Mouse (Mus musculus): ENCODE data around the gene Vmn1r214. TPM values are rescaled to one million over a fixed set of nuclear protein-coding genes. Genes with fewer than 3 reads are reported as not detected.

Gene Vmn1r214
- polyA plus RNA-seq (2014; fragmentation: Nextera tagmentation; extraction: Ambion mirVana), result not detected in 2 replicates

DNA sequence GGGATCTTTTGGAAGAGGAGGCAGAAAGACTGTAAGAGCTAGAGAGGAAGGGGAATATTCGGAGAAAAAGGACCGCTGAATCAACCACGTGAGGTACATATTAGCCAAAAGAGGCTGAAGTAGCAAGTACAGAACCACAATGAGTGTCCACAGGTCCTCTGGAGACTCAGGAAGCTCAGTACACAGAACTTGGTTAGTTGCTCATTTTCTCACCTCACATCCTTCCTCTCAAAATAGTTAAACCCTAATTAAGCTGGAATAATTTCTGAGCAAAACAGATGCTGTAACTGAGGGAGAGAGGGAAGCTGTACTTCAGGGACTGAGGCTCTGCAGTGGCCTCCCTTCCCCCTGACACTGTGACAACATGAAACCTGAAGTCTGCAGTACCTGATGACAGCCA is at the start of gene Vmn1r214:
Gene Vmn1r214, plus strand, starts transcription at position 301 of the 400 bp plus-strand sequence.
- Histone ChIP-seq H3K4me2 (ENCODE audit: low read depth, low read length) (no peak within 1 kb of the TSS), H3K27ac (ENCODE audit: low read depth, low read length) (no peak within 1 kb of the TSS), H3K4me3 (ENCODE audit: low read depth, low read length) (no peak within 1 kb of the TSS), H3K27me3 (ENCODE audit: control insufficient read depth, insufficient read depth, low read length) (no peaks in the 10 kb centered on the region), H3K9me3 (ENCODE audit: control insufficient read depth, low read length) (no peaks in the 10 kb centered on the region), H3K9ac (replicated peaks; ENCODE audit: low read depth, low read length) (no peak within 1 kb of the TSS), H3K36me3 (ENCODE audit: control insufficient read depth, insufficient read depth, low read length) (no peaks in the 10 kb centered on the region), H3K4me1 (ENCODE audit: control insufficient read depth, insufficient read depth, low read length) (no peaks in the 10 kb centered on the region)
- WGBS, result 93% methylated on average over 3 of the region's 3 CpGs
- no peak for ATAC-seq (ENCODE audit: low read depth)

DNA sequence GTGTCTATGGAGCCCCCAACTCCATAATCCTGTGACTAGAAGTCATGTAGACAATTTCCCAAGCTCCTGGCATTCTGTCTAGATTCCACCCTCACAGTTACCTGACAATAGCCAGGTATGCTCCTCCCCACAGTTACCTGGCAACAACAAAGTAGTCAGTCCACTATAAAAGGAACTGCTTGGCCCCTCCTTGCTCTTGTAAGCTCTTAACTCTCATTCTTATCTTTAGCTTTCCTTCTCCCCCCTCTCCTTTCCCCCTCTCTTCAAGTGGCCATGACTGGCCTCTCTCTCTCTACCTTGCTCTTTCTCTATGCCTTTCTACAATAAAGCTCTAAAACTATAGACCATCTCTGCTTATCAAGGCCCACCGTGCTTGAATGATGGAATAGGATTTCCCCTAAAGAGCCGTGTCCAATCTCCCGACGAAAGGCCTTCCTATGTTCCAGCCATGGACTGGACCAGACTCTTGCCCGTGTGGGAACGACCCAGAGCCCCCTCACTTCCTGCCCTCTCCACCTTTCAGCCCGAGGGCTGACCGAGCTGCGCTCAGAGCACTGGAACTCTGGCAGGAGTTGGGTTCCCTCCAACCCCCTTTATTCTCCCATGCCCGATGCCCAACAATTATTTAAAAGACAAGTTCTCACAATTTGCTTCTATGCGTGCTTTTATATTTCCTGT is 39.9 kb upstream of the Vmn1r214 start:
- H3K27ac ChIP-seq (ENCODE audit: low read depth, low read length), result no peak overlapping the region
- H3K36me3 ChIP-seq (ENCODE audit: control insufficient read depth, insufficient read depth, low read length), result no peaks in the 10 kb centered on the region
- ATAC-seq (ENCODE audit: low read depth), result no peak
- no peak overlapping the region for H3K4me3 ChIP-seq (ENCODE audit: low read depth, low read length)
- H3K4me1 ChIP-seq (ENCODE audit: control insufficient read depth, insufficient read depth, low read length), result no peaks in the 10 kb centered on the region
- WGBS, result 93% methylated on average over 11 of the region's 11 CpGs
- no peaks in the 10 kb centered on the region for H3K9me3 ChIP-seq (ENCODE audit: control insufficient read depth, low read length)
- H3K27me3 ChIP-seq (ENCODE audit: control insufficient read depth, insufficient read depth, low read length), result no peaks in the 10 kb centered on the region
- no peak overlapping the region for H3K9ac ChIP-seq (replicated peaks; ENCODE audit: low read depth, low read length)
- no peak overlapping the region for H3K4me2 ChIP-seq (ENCODE audit: low read depth, low read length)

DNA sequence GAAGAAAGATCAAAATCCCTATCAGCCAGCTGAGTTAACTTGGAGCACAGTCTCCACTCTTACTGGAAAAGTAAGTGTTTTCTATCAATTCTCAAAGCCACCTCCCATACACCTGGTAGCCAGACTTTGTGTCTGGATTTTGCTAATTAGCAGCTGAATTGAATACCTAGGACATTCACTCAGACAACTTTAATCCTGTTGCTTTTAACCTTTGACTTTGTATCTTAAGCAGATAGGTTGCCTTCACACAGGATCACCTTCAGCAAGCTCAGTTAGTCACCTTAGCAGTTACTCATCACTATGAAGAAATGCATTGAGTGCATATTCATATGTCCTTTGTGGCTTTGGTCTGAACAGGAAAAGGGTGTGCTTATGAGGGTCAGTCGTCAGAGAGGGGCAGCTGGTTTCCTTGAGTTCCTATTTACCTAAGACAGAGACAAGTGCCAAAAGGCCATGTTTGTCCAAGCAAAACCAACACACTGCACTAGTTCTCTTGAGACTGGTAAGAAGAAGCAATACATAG is 38.0 kb upstream of the Vmn1r214 start:
- Histone ChIP-seq H3K36me3 (ENCODE audit: control insufficient read depth, insufficient read depth, low read length) (no peaks in the 10 kb centered on the region), H3K4me2 (ENCODE audit: low read depth, low read length) (no peak overlapping the region), H3K9me3 (ENCODE audit: control insufficient read depth, low read length) (no peaks in the 10 kb centered on the region), H3K9ac (replicated peaks; ENCODE audit: low read depth, low read length) (no peak overlapping the region), H3K4me1 (ENCODE audit: control insufficient read depth, insufficient read depth, low read length) (no peaks in the 10 kb centered on the region), H3K4me3 (ENCODE audit: low read depth, low read length) (no peak overlapping the region), H3K27me3 (ENCODE audit: control insufficient read depth, insufficient read depth, low read length) (no peaks in the 10 kb centered on the region), H3K27ac (ENCODE audit: low read depth, low read length) (no peak overlapping the region)
- 52% methylated on average over 1 of the region's 1 CpGs for whole genome bisulfite sequencing
- no peak for ATAC-seq (ENCODE audit: low read depth)

DNA sequence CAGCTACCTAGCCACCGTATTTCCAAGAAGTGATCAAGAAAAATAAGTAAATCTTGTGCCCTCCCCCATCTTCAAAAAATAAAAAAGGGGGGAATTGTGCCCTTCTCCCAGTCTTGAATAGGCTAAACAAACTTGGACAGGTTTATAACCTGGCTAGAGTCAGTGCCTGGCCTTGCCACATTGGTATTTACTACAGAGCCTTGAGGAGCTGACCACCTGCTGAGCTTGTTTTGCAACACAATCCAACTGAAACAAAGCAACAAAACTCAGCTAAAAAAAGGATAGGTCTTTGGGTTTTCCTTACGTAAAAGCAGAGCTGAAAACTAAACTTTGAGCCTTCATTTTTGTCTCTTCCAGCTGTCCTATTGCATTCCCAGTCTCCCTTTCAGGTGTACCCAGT is 37.5 kb upstream of the Vmn1r214 start:
- Histone ChIP-seq H3K4me3 (ENCODE audit: low read depth, low read length) (no peak overlapping the region), H3K9ac (replicated peaks; ENCODE audit: low read depth, low read length) (no peak overlapping the region), H3K27ac (ENCODE audit: low read depth, low read length) (no peak overlapping the region), H3K4me1 (ENCODE audit: control insufficient read depth, insufficient read depth, low read length) (no peaks in the 10 kb centered on the region), H3K9me3 (ENCODE audit: control insufficient read depth, low read length) (no peaks in the 10 kb centered on the region), H3K36me3 (ENCODE audit: control insufficient read depth, insufficient read depth, low read length) (no peaks in the 10 kb centered on the region), H3K4me2 (ENCODE audit: low read depth, low read length) (no peak overlapping the region), H3K27me3 (ENCODE audit: control insufficient read depth, insufficient read depth, low read length) (no peaks in the 10 kb centered on the region)
- no peak for ATAC-seq (ENCODE audit: low read depth)
- WGBS, result 45% methylated on average over 2 of the region's 2 CpGs

DNA sequence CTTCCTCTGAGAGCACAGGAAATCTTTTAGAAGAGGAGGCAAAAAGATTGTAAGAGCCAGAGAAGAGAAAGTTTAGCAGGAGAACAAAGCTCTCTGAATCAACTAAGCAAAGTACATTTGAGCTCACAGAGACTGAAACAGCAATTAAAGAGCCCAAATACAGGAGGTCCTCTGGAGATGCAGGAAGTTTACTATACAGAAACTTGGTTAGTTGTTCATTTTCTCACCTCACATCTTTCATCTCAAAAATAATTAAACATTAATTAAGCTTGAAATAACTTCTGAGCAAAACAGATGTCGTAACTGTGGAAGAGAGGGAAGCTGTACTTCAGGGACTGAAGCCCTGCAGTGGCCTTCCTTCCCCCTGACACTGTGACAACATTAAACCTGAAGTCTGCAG is 22.9 kb upstream of the Vmn1r214 start, which contains the start of gene Vmn1r213:
Gene Vmn1r213, plus strand, starts transcription at position 301 of the 400 bp plus-strand sequence.
- H3K27ac ChIP-seq (ENCODE audit: low read depth, low read length), result no peak within 1 kb of the TSS
- no peak within 1 kb of the TSS for H3K4me2 ChIP-seq (ENCODE audit: low read depth, low read length)
- WGBS, result 67% methylated on average over 1 of the region's 1 CpGs
- no peak within 1 kb of the TSS for H3K9ac ChIP-seq (replicated peaks; ENCODE audit: low read depth, low read length)
- no peaks in the 10 kb centered on the region for H3K4me1 ChIP-seq (ENCODE audit: control insufficient read depth, insufficient read depth, low read length)
- no peaks in the 10 kb centered on the region for H3K27me3 ChIP-seq (ENCODE audit: control insufficient read depth, insufficient read depth, low read length)
- no peak for ATAC-seq (ENCODE audit: low read depth)
- no peak within 1 kb of the TSS for H3K4me3 ChIP-seq (ENCODE audit: low read depth, low read length)
- H3K9me3 ChIP-seq (ENCODE audit: control insufficient read depth, low read length), result no peaks in the 10 kb centered on the region
- H3K36me3 ChIP-seq (ENCODE audit: control insufficient read depth, insufficient read depth, low read length), result no peaks in the 10 kb centered on the region

DNA sequence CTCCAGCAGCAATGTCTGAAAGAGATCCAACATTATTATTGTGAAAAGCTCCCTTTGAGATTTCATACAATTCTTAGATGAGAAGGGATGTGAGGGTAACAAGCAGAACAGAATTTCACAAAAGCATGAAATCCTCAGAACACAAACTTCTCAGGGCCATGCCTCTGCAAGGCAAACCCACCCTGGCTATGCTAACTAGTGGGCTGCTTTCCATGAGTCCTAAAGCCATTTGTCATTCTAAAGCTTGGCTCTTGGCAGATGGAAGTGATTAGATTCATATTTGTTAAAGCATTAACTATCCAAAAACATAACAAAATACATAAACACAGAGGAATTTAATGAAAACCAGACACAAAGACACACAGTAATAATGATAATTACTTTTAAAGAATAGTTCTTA is 12.1 kb upstream of the Vmn1r214 start:
- ATAC-seq (ENCODE audit: low read depth), result no peak
- Histone ChIP-seq H3K9me3 (ENCODE audit: control insufficient read depth, low read length) (no peaks in the 10 kb centered on the region), H3K4me2 (ENCODE audit: low read depth, low read length) (no peak overlapping the region), H3K9ac (replicated peaks; ENCODE audit: low read depth, low read length) (no peak overlapping the region), H3K27ac (ENCODE audit: low read depth, low read length) (no peak overlapping the region), H3K4me1 (ENCODE audit: control insufficient read depth, insufficient read depth, low read length) (no peaks in the 10 kb centered on the region), H3K4me3 (ENCODE audit: low read depth, low read length) (no peak overlapping the region), H3K27me3 (ENCODE audit: control insufficient read depth, insufficient read depth, low read length) (no peaks in the 10 kb centered on the region), H3K36me3 (ENCODE audit: control insufficient read depth, insufficient read depth, low read length) (no peaks in the 10 kb centered on the region)

DNA sequence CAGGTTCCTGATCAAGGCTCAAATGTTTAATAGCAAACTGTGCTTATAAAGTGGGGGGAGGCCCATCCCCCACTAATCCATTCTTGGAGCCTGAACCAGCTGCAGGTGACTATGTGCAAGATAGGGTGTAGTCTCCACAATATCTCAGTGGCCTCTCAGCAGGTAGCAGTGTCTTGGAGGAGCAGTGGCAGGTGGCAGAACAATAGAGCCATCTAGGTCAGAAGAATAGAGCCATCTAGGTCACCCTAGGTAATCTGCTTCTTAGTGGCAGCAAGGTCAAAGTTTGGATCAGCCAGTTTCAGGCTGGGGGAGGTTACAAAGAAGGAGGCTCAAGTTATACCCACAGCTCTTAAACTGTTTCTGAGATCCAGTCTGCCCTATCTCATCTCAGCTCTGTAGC is 5.4 kb upstream of the Vmn1r214 start:
- H3K4me1 ChIP-seq (ENCODE audit: control insufficient read depth, insufficient read depth, low read length), result no peaks in the 10 kb centered on the region
- no peak overlapping the region for H3K4me2 ChIP-seq (ENCODE audit: low read depth, low read length)
- H3K9ac ChIP-seq (replicated peaks; ENCODE audit: low read depth, low read length), result no peak overlapping the region
- H3K27ac ChIP-seq (ENCODE audit: low read depth, low read length), result no peak overlapping the region
- no peak for ATAC-seq (ENCODE audit: low read depth)
- no peaks in the 10 kb centered on the region for H3K27me3 ChIP-seq (ENCODE audit: control insufficient read depth, insufficient read depth, low read length)
- H3K4me3 ChIP-seq (ENCODE audit: low read depth, low read length), result no peak overlapping the region
- H3K36me3 ChIP-seq (ENCODE audit: control insufficient read depth, insufficient read depth, low read length), result no peaks in the 10 kb centered on the region
- H3K9me3 ChIP-seq (ENCODE audit: control insufficient read depth, low read length), result no peaks in the 10 kb centered on the region

DNA sequence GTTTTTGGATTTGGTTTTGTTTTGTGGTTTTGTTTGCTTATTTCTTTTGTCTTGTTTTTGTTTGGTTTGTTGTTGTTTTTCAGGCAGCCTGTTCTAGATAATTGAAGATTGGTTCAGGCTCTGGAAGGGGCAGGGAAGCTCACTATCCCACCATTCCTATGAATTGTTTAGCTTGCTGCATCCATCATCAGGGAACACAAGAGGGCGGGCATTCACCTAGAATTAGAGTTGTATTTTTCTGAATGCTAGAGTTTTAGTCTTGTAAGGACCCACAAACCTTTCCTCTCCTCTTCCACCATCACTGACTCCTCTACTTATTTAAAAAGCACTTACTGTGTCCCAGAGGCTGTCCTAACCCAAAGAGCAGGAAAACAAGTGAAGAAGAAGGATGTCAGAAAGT is 27.6 kb downstream of the Vmn1r214 start:
- Histone ChIP-seq H3K4me2 (ENCODE audit: low read depth, low read length) (no peak overlapping the region), H3K9me3 (ENCODE audit: control insufficient read depth, low read length) (no peaks in the 10 kb centered on the region), H3K4me3 (ENCODE audit: low read depth, low read length) (no peak overlapping the region), H3K9ac (replicated peaks; ENCODE audit: low read depth, low read length) (no peak overlapping the region), H3K27ac (ENCODE audit: low read depth, low read length) (no peak overlapping the region), H3K36me3 (ENCODE audit: control insufficient read depth, insufficient read depth, low read length) (no peaks in the 10 kb centered on the region), H3K27me3 (ENCODE audit: control insufficient read depth, insufficient read depth, low read length) (no peaks in the 10 kb centered on the region), H3K4me1 (ENCODE audit: control insufficient read depth, insufficient read depth, low read length) (no peaks in the 10 kb centered on the region)
- ATAC-seq (ENCODE audit: low read depth), result no peak
- 52% methylated on average over 1 of the region's 1 CpGs for WGBS

DNA sequence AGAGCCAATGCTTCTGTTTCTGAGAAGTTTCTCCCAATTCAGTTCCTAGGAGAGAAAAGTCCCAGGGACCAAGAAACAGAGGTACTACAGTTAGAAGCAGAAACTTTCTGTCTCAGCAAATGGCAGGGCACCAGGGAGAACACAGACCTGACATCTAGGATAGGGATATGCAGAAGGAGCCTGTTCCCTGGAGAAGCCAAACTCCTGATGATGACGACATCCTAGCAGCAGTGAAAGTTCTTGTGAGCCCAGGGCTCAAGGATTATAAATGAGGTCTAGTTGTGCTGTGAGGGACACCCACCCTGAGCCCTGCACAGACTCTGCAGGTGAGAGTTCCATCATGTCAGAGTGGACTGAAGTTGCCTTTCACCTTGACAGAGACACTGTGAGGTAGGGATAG is 37.5 kb downstream of the Vmn1r214 start, which contains the start of gene Vmn1r215:
Gene Vmn1r215, plus strand, starts transcription at position 301 of the 400 bp plus-strand sequence.
- no peak for ATAC-seq (ENCODE audit: low read depth)
- H3K27ac ChIP-seq (ENCODE audit: low read depth, low read length), result no peak within 1 kb of the TSS

More for the DNA sequence above, 37.5 kb downstream of the Vmn1r214 start, which contains the start of gene Vmn1r215:
- WGBS, result 74% methylated on average over 1 of the region's 1 CpGs
- H3K4me2 ChIP-seq (ENCODE audit: low read depth, low read length), result no peak within 1 kb of the TSS
- no peaks in the 10 kb centered on the region for H3K9me3 ChIP-seq (ENCODE audit: control insufficient read depth, low read length)
- no peaks in the 10 kb centered on the region for H3K36me3 ChIP-seq (ENCODE audit: control insufficient read depth, insufficient read depth, low read length)
- no peaks in the 10 kb centered on the region for H3K4me1 ChIP-seq (ENCODE audit: control insufficient read depth, insufficient read depth, low read length)
- H3K4me3 ChIP-seq (ENCODE audit: low read depth, low read length), result no peak within 1 kb of the TSS
- no peaks in the 10 kb centered on the region for H3K27me3 ChIP-seq (ENCODE audit: control insufficient read depth, insufficient read depth, low read length)
- H3K9ac ChIP-seq (replicated peaks; ENCODE audit: low read depth, low read length), result no peak within 1 kb of the TSS
